Mouse (Mus musculus) erythroblast, embryonic 14.5 days (primary cell): ENCODE data around the gene Khdc1a.

Experiments
- GATA1 ChIP-seq: IDR thresholded peaks from 2 replicates; pipeline ENCODE4 v1.6.1; 2012; ENCODE audit warnings: low read length, inconsistent platforms, mixed read lengths
- TAL1 ChIP-seq: IDR thresholded peaks from 3 replicates; pipeline ENCODE4 v1.6.1; 2012; ENCODE audit warnings: low read length, inconsistent platforms, mixed read lengths

GRCm38 (mm10) chr1:21383256-21383655 is 33.8 kb downstream of the Khdc1a start, which contains the start of gene Khdc1b:
- TF ChIP-seq GATA1 (no peak), TAL1 (no peak)
